Mouse (Mus musculus): ENCODE results near the gene Crxos. TPM values are rescaled to one million over a fixed set of nuclear protein-coding genes. Genes with fewer than 3 reads are reported as not detected.

The Crxos gene
- total RNA-seq, 2 experiments from 2014 or later = not detected

- no peak overlapping the region for H3K4me3 ChIP-seq
- no peak for TF ChIP-seq CTCF (conservative IDR thresholded peaks at IDR 0.05)
- H3K27ac ChIP-seq = peak overlapping the region; percentile 78
- peak; percentile 60 to 61 for DNase-seq (ENCODE audit: low spot score in 2 of 2)
These were observed 51.3 kb downstream of the Crxos start for GRCm38 (mm10) chr7:15933437-15934359.

- Histone ChIP-seq H3K27ac (no peak overlapping the region), H3K4me3 (no peak overlapping the region)
- TF ChIP-seq CTCF (conservative IDR thresholded peaks at IDR 0.05) = no peak
- DNase-seq (ENCODE audit: low spot score in 2 of 2) = no peak
These were observed 55.1 kb downstream of the Crxos start for GRCm38 (mm10) chr7:15937491-15937890.

GRCm38 (mm10) chr7:15938621-15939020 is 56.2 kb downstream of the Crxos start:
- no peak for DNase-seq (ENCODE audit: low spot score in 2 of 2)
- TF ChIP-seq CTCF (conservative IDR thresholded peaks at IDR 0.05) = no peak
- no peak overlapping the region for H3K4me3 ChIP-seq

GRCm38 (mm10) chr7:15944311-15944710 is 61.9 kb downstream of the Crxos start:
- no peak for TF ChIP-seq CTCF (conservative IDR thresholded peaks at IDR 0.05)
- H3K4me3 ChIP-seq = peak overlapping the region; percentile 4; the same call in 1 of the 2 replicates
- no peak for DNase-seq (ENCODE audit: low spot score in 2 of 2)
- H3K27ac ChIP-seq = no peak overlapping the region

More at GRCm38 (mm10) chr7:15938621-15939020, 56.2 kb downstream of the Crxos start:
- H3K27ac ChIP-seq = no peak overlapping the region

GRCm38 (mm10) chr7:15945211-15945610 is 62.8 kb downstream of the Crxos start:
- Histone ChIP-seq H3K27ac (peak overlapping the region; percentile 98), H3K4me3 (peak overlapping the region; percentile 77)
- no peak for TF ChIP-seq CTCF (conservative IDR thresholded peaks at IDR 0.05)

GRCm38 (mm10) chr7:15945721-15946536 is 63.5 kb downstream of the Crxos start, which contains the start of gene Nop53:
Gene Nop53 (minus strand): TSS chr7:15946074.
- DNase-seq (ENCODE audit: low spot score in 2 of 2) = peak; percentile 90 to 93
- Histone ChIP-seq H3K27ac (peak within 1 kb of the TSS; percentile 98), H3K4me3 (peak within 1 kb of the TSS; percentile 77)
- no peak for TF ChIP-seq CTCF (conservative IDR thresholded peaks at IDR 0.05)

More at GRCm38 (mm10) chr7:15945211-15945610, 62.8 kb downstream of the Crxos start:
- DNase-seq (ENCODE audit: low spot score in 2 of 2) = no peak

- Histone ChIP-seq H3K27ac (peak overlapping the region; percentile 43; the same call in 1 of the 2 replicates), H3K4me3 (no peak overlapping the region; the same call in 1 of the 2 replicates)
- no peak for DNase-seq (ENCODE audit: low spot score in 2 of 2)
- TF ChIP-seq CTCF (conservative IDR thresholded peaks at IDR 0.05) = no peak
These were observed 65.3 kb downstream of the Crxos start for GRCm38 (mm10) chr7:15947653-15948260.

GRCm38 (mm10) chr7:15948381-15948941 is 66.0 kb downstream of the Crxos start:
- peak; percentile 41 to 70 for DNase-seq (ENCODE audit: low spot score in 2 of 2)
- TF ChIP-seq CTCF (conservative IDR thresholded peaks at IDR 0.05) = peak; percentile 87
- Histone ChIP-seq H3K27ac (peak overlapping the region; percentile 43; the same call in 1 of the 2 replicates), H3K4me3 (peak overlapping the region; percentile 40)

GRCm38 (mm10) chr7:15949216-15949790 is 66.9 kb downstream of the Crxos start:
- Histone ChIP-seq H3K27ac (no peak overlapping the region), H3K4me3 (no peak overlapping the region)
- TF ChIP-seq CTCF (conservative IDR thresholded peaks at IDR 0.05) = no peak
- no peak for DNase-seq (ENCODE audit: low spot score in 2 of 2)

GRCm38 (mm10) chr7:15950008-15950407 is 67.6 kb downstream of the Crxos start:
- no peak overlapping the region for H3K27ac ChIP-seq
- H3K4me3 ChIP-seq = no peak overlapping the region
- TF ChIP-seq CTCF (conservative IDR thresholded peaks at IDR 0.05) = no peak
- no peak for DNase-seq (ENCODE audit: low spot score in 2 of 2)

- no peak for DNase-seq (ENCODE audit: low spot score in 2 of 2)
- Histone ChIP-seq H3K27ac (no peak overlapping the region), H3K4me3 (no peak overlapping the region)
- TF ChIP-seq CTCF (conservative IDR thresholded peaks at IDR 0.05) = no peak
These were observed 70.0 kb downstream of the Crxos start for GRCm38 (mm10) chr7:15952416-15952815.

Other genes with a start within 250 kb of the Crxos start
- gene Obox3, start 242.7 kb upstream of the Crxos start, total RNA-seq (2021) = not detected
- not detected for gene Obox5, start 132.5 kb upstream of the Crxos start, total RNA-seq (2021)
- gene Obox6, start 42.9 kb upstream of the Crxos start, total RNA-seq (2021) = not detected
- gene Crx, start 2.6 kb upstream of the Crxos start, total RNA-seq (2021) = not detected
- gene Selenow, start 39.8 kb downstream of the Crxos start, total RNA-seq (2021) = 1,000 to 10,000 TPM; 1,462 to 1,494 TPM
- gene Nop53, start 63.5 kb downstream of the Crxos start, total RNA-seq (2021) = 100 to 1,000 TPM; 115 to 121 TPM
- 1 to 10 TPM; 6.7 to 7.3 TPM for gene Ehd2, start 85.0 kb downstream of the Crxos start, total RNA-seq (2021)
- 10 to 100 TPM; 20.8 to 22.8 TPM for gene Bicra, start 165.3 kb downstream of the Crxos start, total RNA-seq (2021)
- gene Zfp541, start 179.2 kb downstream of the Crxos start, total RNA-seq (2021) = 1 to 10 TPM in 1 of 2 experiments, under 1 TPM in 1; 0.59 to 1.1 TPM
- gene Napa, start 215.8 kb downstream of the Crxos start, total RNA-seq (2021) = 100 to 1,000 TPM; 309 to 325 TPM
- gene Kptn, start 237.3 kb downstream of the Crxos start, total RNA-seq (2021) = 10 to 100 TPM; 39.4 to 47.0 TPM
- gene Slc8a2, start 247.2 kb downstream of the Crxos start, total RNA-seq (2021) = 100 to 1,000 TPM; 305 to 320 TPM